Mouse (Mus musculus): Measurements from ENCODE around the gene Mybph.

Mybph gene

DNA sequence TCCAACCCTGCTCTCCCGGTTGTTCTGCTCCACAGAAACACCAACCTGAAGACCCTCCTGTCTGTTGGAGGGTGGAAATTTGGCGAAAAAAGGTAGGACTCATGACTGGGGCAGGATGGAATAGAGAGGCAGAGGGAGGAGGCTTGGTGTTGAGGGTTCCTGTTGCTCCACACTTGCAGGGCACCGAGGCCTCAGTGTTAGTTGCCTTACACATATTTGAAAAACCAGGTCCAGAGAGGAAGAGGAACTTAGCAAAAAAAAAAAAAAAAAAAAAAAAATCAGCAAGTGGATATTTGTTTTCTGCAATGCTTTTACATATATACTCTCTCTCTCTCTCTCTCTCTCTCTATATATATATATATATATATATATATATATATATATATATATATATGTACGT lies 9.2 kb upstream of the Mybph start:
- DNase-seq (ENCODE audit: low spot score) = no peak

DNA sequence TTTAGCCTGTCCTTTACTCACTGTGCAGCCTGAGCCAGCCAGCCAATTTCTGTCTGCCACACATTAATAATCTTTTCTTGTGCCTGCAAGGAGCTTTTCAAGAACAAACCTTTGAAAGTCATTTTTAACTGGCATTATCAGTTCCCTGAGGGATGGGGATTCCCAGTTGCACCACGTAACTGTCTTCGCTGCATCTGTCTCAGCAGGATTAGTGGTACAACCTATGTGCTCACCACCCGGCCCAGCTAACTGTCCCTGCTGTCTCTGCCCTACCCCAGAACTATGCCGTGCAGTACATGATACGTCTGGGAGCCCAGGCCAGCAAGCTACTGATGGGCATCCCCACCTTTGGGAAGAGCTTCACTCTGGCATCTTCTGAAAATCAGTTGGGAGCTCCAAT lies 5.0 kb upstream of the Mybph start:
- no peak for DNase-seq (ENCODE audit: low spot score)

- DNase-seq (ENCODE audit: low spot score) = peak; percentile 41
Observed at GRCm38 (mm10) chr1:134188989-134189729, 4.1 kb upstream of the Mybph start.

DNA sequence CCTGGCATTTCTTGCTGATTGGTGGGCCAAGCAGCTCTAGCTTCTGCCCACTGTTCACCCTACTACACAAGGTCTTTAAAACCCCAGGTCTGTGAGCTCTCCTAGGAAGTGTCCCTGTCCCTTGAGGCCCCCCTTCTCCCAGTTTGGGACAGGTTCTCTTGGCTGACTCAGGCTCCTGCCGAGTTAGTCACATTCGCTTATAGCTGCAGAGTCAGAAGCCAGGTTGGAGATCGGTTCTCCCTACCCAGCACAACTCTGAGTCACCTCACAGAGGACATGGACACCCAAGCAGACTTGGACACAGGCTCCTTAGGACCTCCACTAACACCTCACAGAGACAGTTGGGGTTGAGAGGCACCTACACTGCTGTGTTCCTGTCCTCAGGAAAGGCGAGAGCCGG lies 2.1 kb upstream of the Mybph start:
- no peak for DNase-seq (ENCODE audit: low spot score)

DNA sequence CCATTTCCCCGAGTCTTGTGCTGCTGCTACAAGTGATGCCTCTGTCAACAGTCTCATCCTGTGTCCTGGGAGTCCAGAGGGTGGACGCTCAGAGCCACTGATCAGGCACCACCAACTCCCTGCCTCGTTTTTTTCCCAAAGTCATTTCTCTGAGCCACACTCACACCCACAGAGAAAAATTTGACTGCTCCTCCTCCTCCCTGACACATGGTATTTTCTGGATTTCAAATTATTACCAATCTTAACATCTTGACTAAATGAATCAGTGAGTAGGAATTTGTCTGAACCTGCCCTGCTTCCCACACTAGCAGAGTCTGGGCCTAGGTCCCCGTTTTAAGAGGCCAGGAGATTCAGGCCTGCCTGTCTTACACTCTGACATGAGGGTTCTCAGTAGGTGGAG lies 1.2 kb upstream of the Mybph start:
- no peak for DNase-seq (ENCODE audit: low spot score)

- peak; percentile 30 for DNase-seq (ENCODE audit: low spot score)
Observed at GRCm38 (mm10) chr1:134193674-134194197, 488 bp downstream of the Mybph start.

DNA sequence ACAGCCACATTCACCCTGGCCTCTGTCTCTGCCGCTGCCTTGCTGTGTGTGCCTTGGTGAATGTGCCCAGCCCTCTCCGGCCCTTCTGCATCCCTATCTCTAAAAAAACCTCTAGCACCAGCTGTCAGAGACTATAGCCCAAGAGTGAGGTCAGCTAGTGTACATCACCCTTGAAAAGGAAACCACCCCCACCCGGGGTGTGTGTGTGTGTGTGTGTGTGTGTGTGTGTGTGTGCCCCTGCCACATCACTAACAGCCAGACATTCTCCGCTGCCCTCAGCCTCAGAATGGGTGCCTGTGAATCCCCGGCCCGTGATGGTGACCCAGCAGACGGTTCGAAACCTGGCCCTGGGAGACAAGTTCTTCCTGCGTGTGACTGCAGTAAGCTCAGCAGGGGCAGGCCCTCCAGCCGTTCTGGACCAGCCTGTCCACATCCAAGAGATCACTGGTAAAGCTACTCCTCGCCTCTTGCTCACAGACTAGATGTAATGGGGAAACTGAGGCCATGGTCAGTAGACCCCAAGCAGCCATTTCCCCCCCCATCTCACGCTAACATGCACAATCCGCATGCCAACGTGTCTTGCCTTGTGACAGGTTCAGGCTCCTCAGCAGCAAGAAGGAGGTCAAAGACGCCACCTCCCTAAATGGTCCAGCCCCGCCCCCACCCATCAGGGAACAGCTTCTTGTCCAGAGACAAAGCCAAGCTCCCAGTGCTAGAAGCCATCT lies 1.2 kb downstream of the Mybph start:
- no peak for DNase-seq (ENCODE audit: low spot score)

DNA sequence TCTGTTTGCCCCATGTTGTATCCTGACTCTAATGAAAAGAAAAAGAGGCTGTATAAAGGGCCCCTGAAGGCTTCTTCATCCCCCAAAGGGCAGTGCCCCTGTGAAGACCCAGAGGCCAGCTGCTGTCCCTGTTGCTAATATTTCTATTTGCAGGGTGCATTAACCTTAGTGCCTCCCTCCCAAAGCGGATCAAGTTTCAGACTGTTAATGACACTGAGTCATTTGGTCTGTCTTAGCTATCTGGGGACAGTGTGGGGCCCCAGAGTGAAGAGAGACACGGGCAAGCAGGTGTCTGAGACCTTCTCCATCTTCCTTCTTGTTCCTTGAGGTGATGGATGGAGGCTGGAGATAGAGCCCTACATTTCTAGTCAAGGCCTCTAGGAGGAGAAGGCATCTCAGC lies 1.9 kb downstream of the Mybph start:
- no peak for DNase-seq (ENCODE audit: low spot score)

DNA sequence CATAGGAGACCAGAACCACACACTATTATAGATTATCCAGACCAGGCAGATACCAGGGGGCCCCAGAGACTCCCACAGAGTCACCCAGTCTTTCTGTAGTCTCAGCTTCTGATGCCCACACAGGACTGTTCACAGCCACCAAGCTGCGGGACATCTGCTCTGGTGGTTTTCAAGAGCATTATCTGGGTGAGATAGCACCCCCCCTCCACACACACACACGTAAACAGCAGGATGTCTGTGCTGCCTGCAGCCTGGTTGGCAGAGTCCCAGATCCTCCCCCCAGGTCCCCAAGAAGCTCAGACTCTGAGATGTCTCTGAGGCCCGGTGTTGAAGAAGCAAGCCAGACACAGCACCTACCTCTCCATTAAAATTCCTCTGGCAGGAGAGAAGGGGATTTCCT lies 2.3 kb downstream of the Mybph start:
- no peak for DNase-seq (ENCODE audit: low spot score)

- no peak for DNase-seq (ENCODE audit: low spot score)
Observed at GRCm38 (mm10) chr1:134195979-134196378, 2.7 kb downstream of the Mybph start.

DNA sequence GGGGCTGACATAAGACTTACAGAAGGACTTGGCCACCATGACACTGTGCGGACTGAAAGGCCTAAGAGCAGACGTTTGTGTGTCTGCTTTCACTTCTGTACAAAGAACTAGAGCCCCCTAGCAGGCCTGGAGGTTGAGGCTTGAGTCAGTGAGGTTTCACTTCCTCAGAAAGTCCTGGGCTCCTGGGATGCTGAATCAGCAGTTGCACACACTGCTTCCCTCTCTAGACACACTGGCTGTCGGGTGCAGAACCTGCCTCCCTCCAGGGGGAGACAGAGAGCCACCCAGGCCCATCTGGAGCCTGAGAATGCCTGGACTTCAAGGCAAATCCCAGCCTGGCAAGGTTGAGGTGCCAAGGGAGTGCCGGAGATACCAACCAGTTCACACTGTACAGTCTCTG lies 3.1 kb downstream of the Mybph start:
- peak; percentile 81 for DNase-seq (ENCODE audit: low spot score)

- no peak for DNase-seq (ENCODE audit: low spot score)
Observed at GRCm38 (mm10) chr1:134197325-134197982, 4.2 kb downstream of the Mybph start.

- no peak for DNase-seq (ENCODE audit: low spot score)
Observed at GRCm38 (mm10) chr1:134198197-134198995, 5.1 kb downstream of the Mybph start.

DNA sequence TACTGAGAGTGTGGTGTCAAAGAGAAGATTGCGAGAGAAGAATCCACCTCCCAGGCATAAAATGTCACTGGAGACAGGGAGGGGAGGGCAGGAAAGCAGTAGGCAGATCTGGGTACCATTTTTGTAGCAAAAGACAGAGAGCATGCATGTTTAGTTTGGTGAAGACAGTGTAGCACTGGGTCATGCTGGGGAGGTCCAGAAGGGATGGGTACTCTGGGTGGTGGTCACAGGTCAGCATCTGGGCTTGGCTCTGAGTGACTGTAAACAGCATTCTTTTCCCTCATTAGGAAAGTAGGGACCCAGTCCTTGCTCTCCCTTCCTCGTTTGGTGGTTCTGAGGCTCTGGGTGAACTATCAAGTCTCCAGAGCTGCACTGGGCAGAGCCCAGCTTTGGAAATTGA lies 7.2 kb downstream of the Mybph start:
- no peak for DNase-seq (ENCODE audit: low spot score)

DNA sequence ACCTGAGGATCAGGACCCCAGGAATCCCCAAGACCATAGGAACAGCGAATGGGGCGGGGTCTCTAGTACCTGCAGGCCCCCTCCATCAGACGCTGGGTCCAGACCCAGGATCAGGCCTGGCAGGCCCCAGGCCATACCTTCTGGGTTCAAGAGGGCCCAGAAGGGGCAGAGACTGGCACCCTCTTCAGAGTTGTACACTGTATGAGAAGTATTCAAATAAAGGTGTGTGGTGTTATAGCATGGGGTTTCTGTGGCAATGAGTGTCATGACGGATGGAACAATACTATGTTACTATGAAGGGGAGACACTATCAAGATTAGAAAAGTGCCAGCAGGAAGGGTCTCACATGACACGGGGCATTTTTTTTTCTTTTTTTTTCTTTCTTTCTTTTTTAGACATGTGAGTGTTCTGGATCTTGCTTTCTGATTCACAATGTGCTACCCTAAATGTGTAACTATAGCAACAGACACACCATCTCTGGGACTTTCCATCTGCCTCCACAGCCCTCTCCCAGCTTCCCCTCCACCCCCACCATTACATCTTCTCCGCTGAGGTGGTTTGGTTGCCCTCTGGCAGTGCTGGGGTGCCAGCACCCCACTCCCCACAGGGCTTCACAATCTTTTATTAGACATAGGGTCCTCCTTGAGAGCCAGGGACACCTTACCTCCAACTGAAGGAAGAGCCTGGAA lies 7.9 kb downstream of the Mybph start:
- no peak for DNase-seq (ENCODE audit: low spot score)

DNA sequence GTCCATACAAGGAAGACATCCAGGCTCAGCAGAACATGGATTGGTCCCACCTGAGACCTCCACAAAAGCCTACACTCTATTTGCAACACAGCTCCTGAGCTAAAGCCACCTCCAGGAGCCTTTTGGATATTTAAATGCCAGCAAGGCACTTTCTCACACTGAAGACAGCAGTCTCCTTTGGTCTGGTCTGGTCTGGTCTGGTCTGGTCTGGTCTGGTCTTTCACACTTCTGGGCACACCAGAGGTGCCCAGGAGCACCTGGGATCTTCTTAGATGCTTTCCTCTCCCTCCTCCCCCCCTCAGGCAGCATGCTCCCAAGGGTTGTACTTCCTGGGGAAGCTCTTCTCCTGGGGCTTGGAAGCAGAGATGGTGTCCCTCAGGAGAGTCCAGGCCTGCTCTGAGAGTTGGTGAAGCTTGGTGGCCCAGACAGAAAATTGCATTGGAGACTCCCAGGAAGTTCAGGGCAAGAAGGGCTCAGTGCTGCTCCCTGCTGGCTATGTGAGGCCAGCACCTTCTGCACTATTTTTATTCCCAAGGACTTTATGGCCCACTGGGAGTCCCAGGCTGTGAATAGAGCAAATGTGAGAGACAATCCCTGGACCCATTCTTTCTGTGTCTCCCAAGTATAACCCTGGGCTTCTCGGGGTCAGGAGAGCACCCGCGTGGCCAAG lies 8.6 kb downstream of the Mybph start:
- peak; percentile 68 for DNase-seq (ENCODE audit: low spot score)

DNA sequence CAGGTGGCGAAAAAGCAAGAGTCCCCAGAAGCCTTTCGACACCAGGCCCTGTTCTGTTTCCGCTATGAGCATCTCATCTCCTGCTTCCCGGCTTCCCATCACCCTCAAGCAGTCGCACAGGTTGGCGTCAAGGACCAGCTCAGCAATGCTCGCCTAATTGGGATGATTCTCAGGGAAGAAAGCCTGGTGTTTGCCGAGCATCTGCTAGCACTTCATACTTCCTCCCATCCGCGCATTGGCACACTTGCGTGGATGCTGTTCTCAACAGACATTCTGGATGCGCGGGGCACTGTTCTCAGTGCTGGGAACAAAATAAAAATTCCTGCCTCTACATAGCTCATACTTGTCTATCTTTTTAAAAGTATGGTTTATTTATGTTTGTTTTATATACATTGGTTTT lies 11.0 kb downstream of the Mybph start:
- no peak for DNase-seq (ENCODE audit: low spot score)

DNA sequence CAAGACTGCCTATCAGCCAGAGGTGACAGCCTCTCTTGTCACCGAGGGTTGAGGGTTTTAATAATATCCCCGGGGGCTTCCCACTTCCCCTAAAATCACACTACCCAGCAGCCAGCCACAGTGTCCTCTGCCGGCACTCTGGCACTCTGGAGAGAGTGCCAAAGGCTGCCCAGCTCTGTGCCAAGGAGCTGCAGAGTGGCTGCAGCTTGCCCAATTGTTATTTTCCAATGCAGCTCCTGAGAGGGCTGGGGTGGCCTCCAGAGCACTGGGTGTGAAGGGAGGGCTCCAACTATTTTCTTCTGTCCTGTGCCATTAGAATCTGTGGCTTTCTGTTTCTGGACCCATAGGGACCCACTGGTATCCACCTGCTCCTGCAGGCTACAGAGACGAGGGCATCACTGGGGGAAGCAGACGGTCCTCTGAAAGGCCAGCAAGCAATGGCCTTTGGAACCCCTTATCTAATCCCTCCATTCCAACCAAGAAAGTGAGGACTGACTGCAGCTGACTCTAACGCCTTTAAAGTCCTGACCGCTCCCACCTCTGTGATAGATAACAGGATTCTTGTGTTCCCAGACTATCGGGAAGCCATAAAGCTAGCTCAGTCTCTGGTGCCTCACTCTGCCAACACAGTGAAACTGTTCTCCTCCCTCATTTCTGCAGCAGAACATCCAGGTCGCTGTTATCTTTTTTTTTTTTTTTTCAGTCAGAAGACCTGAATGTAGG lies 12.2 kb downstream of the Mybph start:
- DNase-seq (ENCODE audit: low spot score) = no peak

DNA sequence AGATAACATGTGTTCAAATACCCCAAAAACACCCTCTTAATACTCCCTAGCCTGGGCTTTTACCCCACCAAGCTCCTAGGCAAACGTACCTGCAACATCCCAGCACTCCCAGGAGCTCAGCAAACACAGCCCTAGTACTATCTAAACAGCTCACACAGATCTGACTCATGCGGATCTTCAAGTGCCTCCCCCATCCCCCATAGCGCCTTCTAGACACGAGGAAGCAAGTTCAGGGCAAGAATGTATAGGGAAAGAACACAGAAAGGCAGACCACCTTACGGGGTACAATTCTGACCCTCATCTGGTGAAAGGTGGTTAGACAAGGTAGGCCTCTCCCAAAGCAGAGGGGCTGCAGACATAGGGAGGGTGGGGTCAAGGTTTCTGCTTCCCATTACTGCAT lies 12.8 kb downstream of the Mybph start:
- peak; percentile 32 for DNase-seq (ENCODE audit: low spot score)

DNA sequence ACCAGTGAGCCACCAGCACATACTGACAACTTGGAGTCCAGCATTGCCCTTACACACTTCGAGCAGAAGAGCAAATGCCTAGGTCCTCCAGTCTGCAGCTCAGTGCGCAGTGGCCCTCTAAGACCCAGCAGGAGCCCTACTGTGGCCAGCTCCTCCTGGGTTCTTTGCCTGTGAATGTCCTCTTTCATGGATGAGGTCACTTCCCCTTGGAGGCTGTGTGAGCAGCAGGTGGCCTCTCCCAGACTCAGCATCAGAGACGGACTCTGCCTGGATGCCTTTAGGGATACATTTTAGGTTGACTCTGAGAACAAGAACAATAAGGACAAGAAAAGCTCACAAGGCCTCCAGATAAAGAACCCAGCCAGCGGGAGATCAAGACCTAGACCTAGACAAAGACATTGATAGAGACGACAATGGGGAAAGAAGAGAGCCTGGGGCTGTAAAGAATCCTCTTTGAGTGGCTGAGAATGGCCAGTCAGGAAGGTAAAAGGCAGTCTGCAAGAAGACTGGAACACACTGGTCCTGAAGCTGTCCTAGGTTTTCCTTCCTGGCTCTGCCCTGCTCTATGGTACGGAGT lies 17.0 kb downstream of the Mybph start:
- no peak for DNase-seq (ENCODE audit: low spot score)

Measured in urinary bladder, postnatal 14 days (tissue).